Mouse (Mus musculus): ENCODE measurements around the gene Defb28. TPM values are rescaled to one million over a fixed set of nuclear protein-coding genes. Genes with fewer than 3 reads are reported as not detected.

The Defb28 gene
- not detected in 2 replicates for polyA plus RNA-seq (2015; fragmentation: Nextera tagmentation; extraction: Ambion mirVana)

GRCm38 (mm10) chr2:152517981-152518380 is at the start of gene Defb28:
TSS of gene Defb28 (plus strand) at chr2:152518255.
- H3K27me3 ChIP-seq, result no peaks in the 10 kb centered on the region
- no peak within 1 kb of the TSS for H3K4me2 ChIP-seq
- 78% methylated on average over 4 of the region's 4 CpGs for WGBS
- H3K4me1 ChIP-seq (replicated peaks), result no peaks in the 10 kb centered on the region
- H3K36me3 ChIP-seq, result no peaks in the 10 kb centered on the region
- no peak within 1 kb of the TSS for H3K27ac ChIP-seq (replicated peaks)
- H3K9me3 ChIP-seq, result no peaks in the 10 kb centered on the region
- H3K9ac ChIP-seq, result no peak within 1 kb of the TSS
- no peak for ATAC-seq (ENCODE audit: low FRiP score, low read depth)
- no peak within 1 kb of the TSS for H3K4me3 ChIP-seq

GRCm38 (mm10) chr2:152470973-152471372 is 47.1 kb upstream of the Defb28 start:
- Histone ChIP-seq H3K4me1 (replicated peaks) (no peaks in the 10 kb centered on the region), H3K36me3 (no peaks in the 10 kb centered on the region), H3K4me2 (no peak overlapping the region), H3K27ac (replicated peaks) (no peak overlapping the region), H3K27me3 (no peaks in the 10 kb centered on the region), H3K9ac (no peak overlapping the region), H3K4me3 (no peak overlapping the region), H3K9me3 (no peaks in the 10 kb centered on the region)
- ATAC-seq (ENCODE audit: low FRiP score, low read depth), result no peak
- 32% methylated on average over 7 of the region's 7 CpGs for WGBS

GRCm38 (mm10) chr2:152472434-152472833 is 45.6 kb upstream of the Defb28 start:
- Histone ChIP-seq H3K4me3 (no peak overlapping the region), H3K27ac (replicated peaks) (no peak overlapping the region), H3K4me1 (replicated peaks) (no peaks in the 10 kb centered on the region), H3K36me3 (no peaks in the 10 kb centered on the region), H3K9me3 (no peaks in the 10 kb centered on the region), H3K27me3 (no peaks in the 10 kb centered on the region), H3K4me2 (no peak overlapping the region), H3K9ac (no peak overlapping the region)
- 27% methylated on average over 3 of the region's 3 CpGs for WGBS
- ATAC-seq (ENCODE audit: low FRiP score, low read depth), result no peak

GRCm38 (mm10) chr2:152476763-152477162 is 41.3 kb upstream of the Defb28 start, which contains the start of gene Defb20:
TSS of gene Defb20 (plus strand) at chr2:152477063.
- ATAC-seq (ENCODE audit: low FRiP score, low read depth), result no peak
- WGBS, result 77% methylated on average over 2 of the region's 2 CpGs
- no peaks in the 10 kb centered on the region for H3K4me1 ChIP-seq (replicated peaks)
- no peaks in the 10 kb centered on the region for H3K27me3 ChIP-seq
- H3K27ac ChIP-seq (replicated peaks), result no peak within 1 kb of the TSS
- H3K9me3 ChIP-seq, result no peaks in the 10 kb centered on the region
- no peak within 1 kb of the TSS for H3K4me3 ChIP-seq
- H3K9ac ChIP-seq, result no peak within 1 kb of the TSS
- no peak within 1 kb of the TSS for H3K4me2 ChIP-seq
- no peaks in the 10 kb centered on the region for H3K36me3 ChIP-seq

GRCm38 (mm10) chr2:152480881-152481280 is 37.2 kb upstream of the Defb28 start:
- no peaks in the 10 kb centered on the region for H3K36me3 ChIP-seq
- 92% methylated on average over 3 of the region's 3 CpGs for WGBS
- no peaks in the 10 kb centered on the region for H3K9me3 ChIP-seq
- no peak overlapping the region for H3K4me2 ChIP-seq
- H3K4me3 ChIP-seq, result no peak overlapping the region
- ATAC-seq (ENCODE audit: low FRiP score, low read depth), result no peak
- no peak overlapping the region for H3K9ac ChIP-seq
- no peaks in the 10 kb centered on the region for H3K4me1 ChIP-seq (replicated peaks)
- no peaks in the 10 kb centered on the region for H3K27me3 ChIP-seq
- H3K27ac ChIP-seq (replicated peaks), result no peak overlapping the region

- H3K4me2 ChIP-seq, result no peak overlapping the region
- 92% methylated on average over 7 of the region's 7 CpGs for WGBS
- no peak for ATAC-seq (ENCODE audit: low FRiP score, low read depth)
- no peaks in the 10 kb centered on the region for H3K36me3 ChIP-seq
- H3K9me3 ChIP-seq, result no peaks in the 10 kb centered on the region
- H3K9ac ChIP-seq, result no peak overlapping the region
- no peaks in the 10 kb centered on the region for H3K4me1 ChIP-seq (replicated peaks)
- no peak overlapping the region for H3K27ac ChIP-seq (replicated peaks)
- H3K27me3 ChIP-seq, result no peaks in the 10 kb centered on the region
- no peak overlapping the region for H3K4me3 ChIP-seq
Observed at GRCm38 (mm10) chr2:152481726-152482125, 36.3 kb upstream of the Defb28 start.

- Histone ChIP-seq H3K27ac (replicated peaks) (no peak overlapping the region), H3K27me3 (no peaks in the 10 kb centered on the region), H3K36me3 (no peaks in the 10 kb centered on the region), H3K9ac (no peak overlapping the region), H3K4me2 (no peak overlapping the region), H3K4me3 (no peak overlapping the region), H3K9me3 (no peaks in the 10 kb centered on the region), H3K4me1 (replicated peaks) (no peaks in the 10 kb centered on the region)
- WGBS, result 85% methylated on average over 2 of the region's 2 CpGs
- no peak for ATAC-seq (ENCODE audit: low FRiP score, low read depth)
Observed at GRCm38 (mm10) chr2:152487024-152487423, 31.0 kb upstream of the Defb28 start.

- Histone ChIP-seq H3K9ac (no peak within 1 kb of the TSS), H3K4me2 (no peak within 1 kb of the TSS), H3K9me3 (no peaks in the 10 kb centered on the region), H3K27me3 (no peaks in the 10 kb centered on the region), H3K4me1 (replicated peaks) (no peaks in the 10 kb centered on the region), H3K36me3 (no peaks in the 10 kb centered on the region), H3K27ac (replicated peaks) (no peak within 1 kb of the TSS), H3K4me3 (no peak within 1 kb of the TSS)
- ATAC-seq (ENCODE audit: low FRiP score, low read depth), result no peak
Observed at GRCm38 (mm10) chr2:152490038-152490437, 28.0 kb upstream of the Defb28 start, which contains the start of gene Defb22. TSS of gene Defb22 (minus strand) at chr2:152490138.

GRCm38 (mm10) chr2:152493151-152493550 is 24.9 kb upstream of the Defb28 start:
- Histone ChIP-seq H3K4me2 (no peak overlapping the region), H3K27me3 (no peaks in the 10 kb centered on the region), H3K4me3 (no peak overlapping the region), H3K36me3 (no peaks in the 10 kb centered on the region), H3K27ac (replicated peaks) (no peak overlapping the region), H3K9me3 (no peaks in the 10 kb centered on the region), H3K4me1 (replicated peaks) (no peaks in the 10 kb centered on the region), H3K9ac (no peak overlapping the region)
- ATAC-seq (ENCODE audit: low FRiP score, low read depth), result no peak
- WGBS, result 72% methylated on average over 6 of the region's 6 CpGs

- H3K4me2 ChIP-seq, result no peak overlapping the region
- H3K4me1 ChIP-seq (replicated peaks), result no peaks in the 10 kb centered on the region
- no peak overlapping the region for H3K4me3 ChIP-seq
- no peak for ATAC-seq (ENCODE audit: low FRiP score, low read depth)
- H3K9me3 ChIP-seq, result no peaks in the 10 kb centered on the region
- H3K27ac ChIP-seq (replicated peaks), result no peak overlapping the region
- H3K36me3 ChIP-seq, result no peaks in the 10 kb centered on the region
- WGBS, result 77% methylated on average over 6 of the region's 6 CpGs
- H3K9ac ChIP-seq, result no peak overlapping the region
- H3K27me3 ChIP-seq, result no peaks in the 10 kb centered on the region
Observed at GRCm38 (mm10) chr2:152498020-152498419, 20.0 kb upstream of the Defb28 start.

GRCm38 (mm10) chr2:152500204-152500862 is 17.7 kb upstream of the Defb28 start:
- Histone ChIP-seq H3K9me3 (no peaks in the 10 kb centered on the region), H3K4me3 (no peak overlapping the region), H3K4me1 (replicated peaks) (no peaks in the 10 kb centered on the region), H3K27ac (replicated peaks) (no peak overlapping the region), H3K9ac (no peak overlapping the region), H3K4me2 (no peak overlapping the region), H3K27me3 (no peaks in the 10 kb centered on the region), H3K36me3 (no peaks in the 10 kb centered on the region)
- 79% methylated on average over 7 of the region's 7 CpGs for WGBS
- no peak for ATAC-seq (ENCODE audit: low FRiP score, low read depth)

GRCm38 (mm10) chr2:152500863-152501229 is 17.2 kb upstream of the Defb28 start:
- Histone ChIP-seq H3K36me3 (no peaks in the 10 kb centered on the region), H3K4me1 (replicated peaks) (no peaks in the 10 kb centered on the region), H3K27me3 (no peaks in the 10 kb centered on the region), H3K4me2 (no peak overlapping the region), H3K9ac (no peak overlapping the region), H3K27ac (replicated peaks) (no peak overlapping the region), H3K4me3 (no peak overlapping the region), H3K9me3 (no peaks in the 10 kb centered on the region)
- no peak for ATAC-seq (ENCODE audit: low FRiP score, low read depth)
- 83% methylated on average over 6 of the region's 6 CpGs for WGBS

- 85% methylated on average over 2 of the region's 2 CpGs for WGBS
- Histone ChIP-seq H3K27me3 (no peaks in the 10 kb centered on the region), H3K4me2 (no peak overlapping the region), H3K27ac (replicated peaks) (no peak overlapping the region), H3K36me3 (no peaks in the 10 kb centered on the region), H3K4me1 (replicated peaks) (no peaks in the 10 kb centered on the region), H3K9ac (no peak overlapping the region), H3K9me3 (no peaks in the 10 kb centered on the region), H3K4me3 (no peak overlapping the region)
- ATAC-seq (ENCODE audit: low FRiP score, low read depth), result no peak
Observed at GRCm38 (mm10) chr2:152503950-152504349, 14.1 kb upstream of the Defb28 start.

Data from hindbrain, embryonic 15.5 days (tissue).